Mouse (Mus musculus): Measurements from ENCODE around the gene Phactr2. TPM values are rescaled to one million over a fixed set of nuclear protein-coding genes. Genes with fewer than 3 reads are reported as not detected.
A peak's percentile ranks its signal among the peaks of the same experiment; 100 is the strongest.

Gene Phactr2
- polyA plus RNA-seq, 1 experiment from 2014 or later: 21.3 TPM

DNA sequence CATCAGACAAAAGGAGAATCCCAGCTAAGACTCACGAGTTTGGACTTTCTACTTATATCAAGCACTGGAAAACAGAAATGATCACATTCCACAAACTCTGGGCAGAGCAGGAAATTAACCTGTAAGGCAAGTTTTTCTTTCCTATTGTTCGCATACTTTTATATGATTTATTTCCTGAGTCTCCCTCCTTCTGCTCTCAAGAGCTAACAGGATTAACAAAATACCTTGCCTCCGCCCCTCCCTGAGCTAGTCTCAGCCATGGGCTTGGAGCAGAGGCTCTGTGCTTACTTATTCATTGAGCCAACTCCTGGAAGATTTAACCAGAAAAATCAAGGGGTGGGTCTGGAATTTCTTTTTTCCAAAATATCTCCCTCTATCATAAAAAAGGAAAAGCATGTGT is 145.6 kb downstream of the Phactr2 start:
- Histone ChIP-seq H3K4me3 (no peak overlapping the region), H3K9me3 (replicated peaks) (no peaks in the 10 kb centered on the region), H3K4me1 (peaks cover 14% of the 10 kb centered on the region), H3K27me3 (ENCODE audit: low read depth, poor library complexity, severe bottlenecking) (no peaks in the 10 kb centered on the region), H3K36me3 (no peaks in the 10 kb centered on the region), H3K27ac (no peak overlapping the region)
- WGBS: 72% methylated on average over 3 of the region's 3 CpGs
- no peak for DNase-seq (ENCODE audit: low spot score)

DNA sequence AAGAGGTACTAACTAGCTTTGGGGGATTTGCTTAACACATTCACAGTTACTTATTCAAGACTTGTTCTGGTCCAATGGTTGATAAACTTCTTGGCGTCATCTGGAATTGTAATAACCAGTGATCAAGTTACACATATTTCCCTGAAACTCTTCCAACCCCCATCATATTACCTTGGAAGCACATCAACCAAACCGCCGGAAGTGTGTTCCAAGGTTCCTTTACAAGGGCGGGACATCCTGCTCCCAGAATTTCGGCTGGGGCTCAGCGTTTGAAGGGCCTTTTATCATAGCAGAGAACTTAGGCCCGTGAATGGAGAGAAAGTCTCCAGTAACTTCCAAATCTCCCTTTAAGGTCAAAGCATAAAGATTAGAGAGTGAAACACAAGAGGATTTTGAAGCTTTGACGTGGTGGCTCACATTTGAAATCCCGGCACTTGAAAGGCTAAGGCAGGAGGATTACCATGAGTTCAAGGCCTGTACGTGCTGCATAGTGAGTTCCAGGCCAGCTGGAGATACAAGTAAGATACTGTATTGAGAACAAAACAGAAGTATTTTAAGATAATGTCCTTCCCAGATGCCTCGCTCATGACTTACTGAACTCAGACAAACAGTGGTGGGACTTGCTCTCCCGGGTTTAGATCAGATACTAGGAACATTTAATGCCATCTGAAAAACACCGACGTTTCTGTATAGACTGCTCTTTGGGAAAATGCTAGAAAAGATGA is 147.9 kb downstream of the Phactr2 start:
- DNase-seq (ENCODE audit: low spot score): no peak
- WGBS: 86% methylated on average over 14 of the region's 14 CpGs
- peaks cover 31% of the 10 kb centered on the region for H3K4me1 ChIP-seq
- H3K4me3 ChIP-seq: no peak overlapping the region
- H3K27ac ChIP-seq: no peak overlapping the region; the same call in 1 of the 2 replicates
- no peaks in the 10 kb centered on the region for H3K36me3 ChIP-seq
- H3K9me3 ChIP-seq (replicated peaks): no peaks in the 10 kb centered on the region
- no peaks in the 10 kb centered on the region for H3K27me3 ChIP-seq (ENCODE audit: low read depth, poor library complexity, severe bottlenecking)

DNA sequence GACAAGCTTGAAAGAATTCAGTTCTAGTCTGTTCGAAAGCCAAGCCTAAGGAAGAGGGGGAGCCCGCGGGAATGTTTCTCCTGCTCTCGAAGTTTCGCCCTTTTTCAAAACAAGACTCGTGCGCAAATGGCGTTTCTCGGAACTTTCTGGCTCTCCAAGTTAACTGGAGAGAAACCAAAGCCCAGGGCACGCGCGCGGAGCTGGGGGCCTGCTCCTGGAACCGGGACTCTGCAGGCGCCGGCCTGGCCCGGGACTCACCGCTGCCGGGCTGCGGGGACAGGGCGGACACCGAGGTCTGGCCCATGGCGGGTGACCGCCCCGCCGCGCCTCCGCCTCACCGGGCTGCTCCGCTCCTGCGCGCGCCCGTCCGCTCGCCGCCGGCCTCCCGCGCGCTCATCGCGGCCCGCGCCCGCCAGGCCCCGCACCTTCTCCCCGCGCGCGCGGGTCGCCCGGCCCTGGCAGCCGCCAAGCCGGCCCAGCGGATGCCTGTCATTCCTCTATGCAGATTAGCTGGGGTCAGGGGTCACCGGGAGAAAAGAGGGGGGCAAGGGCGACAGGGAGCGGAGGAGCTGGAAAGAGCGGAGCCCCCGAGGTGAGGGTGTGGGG is 150.3 kb downstream of the Phactr2 start:
- 1% methylated on average over 62 of the region's 62 CpGs for whole genome bisulfite sequencing
- no peaks in the 10 kb centered on the region for H3K9me3 ChIP-seq (replicated peaks)

GRCm38 (mm10) chr10:13323139-13323805 is 150.9 kb downstream of the Phactr2 start:
- Histone ChIP-seq H3K27me3 (ENCODE audit: low read depth, poor library complexity, severe bottlenecking) (no peaks in the 10 kb centered on the region), H3K36me3 (no peaks in the 10 kb centered on the region), H3K4me3 (peak overlapping the region; percentile 78), H3K27ac (peak overlapping the region; percentile 97), H3K9me3 (replicated peaks) (no peaks in the 10 kb centered on the region), H3K4me1 (peaks cover 28% of the 10 kb centered on the region)
- WGBS: 34% methylated on average over 12 of the region's 12 CpGs
- peak; percentile 39 for DNase-seq (ENCODE audit: low spot score)

More for the DNA sequence above, 150.3 kb downstream of the Phactr2 start:
- Histone ChIP-seq H3K27ac (peak overlapping the region; percentile 97), H3K4me1 (peaks cover 31% of the 10 kb centered on the region), H3K27me3 (ENCODE audit: low read depth, poor library complexity, severe bottlenecking) (no peaks in the 10 kb centered on the region), H3K4me3 (peak overlapping the region; percentile 78), H3K36me3 (no peaks in the 10 kb centered on the region)
- peak; percentile 80 for DNase-seq (ENCODE audit: low spot score)

DNA sequence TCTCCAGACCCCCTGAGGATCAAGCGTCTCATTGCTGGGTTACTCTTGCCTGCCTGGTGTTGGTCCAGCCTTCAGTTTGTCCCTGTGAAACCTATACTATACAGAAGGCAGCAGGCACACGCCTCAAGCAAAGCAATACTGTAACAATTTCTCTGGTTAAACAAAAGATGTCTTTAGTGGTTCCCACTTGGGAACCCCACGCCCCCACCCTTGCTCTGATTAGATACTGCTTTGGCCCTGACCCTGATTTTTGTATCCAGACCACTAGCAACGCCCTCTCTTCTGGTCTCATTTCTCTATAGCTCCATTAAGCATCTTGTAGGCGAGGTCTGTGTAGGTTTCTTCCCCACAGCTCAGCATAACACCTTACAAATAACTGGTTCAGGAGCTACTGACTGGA is 159.2 kb downstream of the Phactr2 start:
- Histone ChIP-seq H3K4me3 (no peak overlapping the region), H3K27ac (no peak overlapping the region), H3K9me3 (replicated peaks) (no peaks in the 10 kb centered on the region), H3K4me1 (0 out of 2 replicates have a peak, but pooled peaks cover 2% of the 10 kb centered on the region), H3K36me3 (no peaks in the 10 kb centered on the region), H3K27me3 (ENCODE audit: low read depth, poor library complexity, severe bottlenecking) (no peaks in the 10 kb centered on the region)
- DNase-seq (ENCODE audit: low spot score): no peak
- WGBS: 84% methylated on average over 5 of the region's 5 CpGs

- WGBS: 89% methylated on average over 6 of the region's 6 CpGs
- no peaks in the 10 kb centered on the region for H3K9me3 ChIP-seq (replicated peaks)
Observed at GRCm38 (mm10) chr10:13312576-13312975, 161.6 kb downstream of the Phactr2 start.

DNA sequence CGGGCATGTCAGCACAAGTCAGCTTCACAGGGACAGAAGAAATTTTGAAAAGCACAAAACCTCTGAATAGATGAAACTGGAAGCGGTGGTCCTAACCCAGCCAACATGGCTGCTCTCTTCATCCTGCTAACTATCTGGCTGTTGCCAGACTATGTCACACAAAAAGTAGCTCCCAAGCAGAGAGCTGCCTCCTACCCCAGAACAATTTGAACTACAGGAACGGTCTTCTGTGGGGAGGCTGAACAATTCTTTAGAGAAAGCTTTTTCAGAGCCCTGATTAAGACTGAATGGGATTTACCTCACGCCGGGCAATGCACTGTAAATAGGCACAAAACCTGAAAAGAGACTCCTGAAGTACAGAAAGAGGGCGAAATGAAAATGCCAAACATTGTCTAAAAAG is 162.6 kb downstream of the Phactr2 start:
- DNase-seq (ENCODE audit: low spot score): no peak
- Histone ChIP-seq H3K27me3 (ENCODE audit: low read depth, poor library complexity, severe bottlenecking) (no peaks in the 10 kb centered on the region), H3K27ac (no peak overlapping the region), H3K9me3 (replicated peaks) (no peaks in the 10 kb centered on the region), H3K4me3 (no peak overlapping the region), H3K4me1 (0 out of 2 replicates have a peak, but pooled peaks cover 2% of the 10 kb centered on the region), H3K36me3 (no peaks in the 10 kb centered on the region)
- 87% methylated on average over 6 of the region's 6 CpGs for WGBS

More at GRCm38 (mm10) chr10:13312576-13312975, 161.6 kb downstream of the Phactr2 start:
- Histone ChIP-seq H3K4me1 (0 out of 2 replicates have a peak, but pooled peaks cover 2% of the 10 kb centered on the region), H3K36me3 (no peaks in the 10 kb centered on the region), H3K4me3 (no peak overlapping the region), H3K27ac (no peak overlapping the region), H3K27me3 (ENCODE audit: low read depth, poor library complexity, severe bottlenecking) (no peaks in the 10 kb centered on the region)
- DNase-seq (ENCODE audit: low spot score): no peak

DNA sequence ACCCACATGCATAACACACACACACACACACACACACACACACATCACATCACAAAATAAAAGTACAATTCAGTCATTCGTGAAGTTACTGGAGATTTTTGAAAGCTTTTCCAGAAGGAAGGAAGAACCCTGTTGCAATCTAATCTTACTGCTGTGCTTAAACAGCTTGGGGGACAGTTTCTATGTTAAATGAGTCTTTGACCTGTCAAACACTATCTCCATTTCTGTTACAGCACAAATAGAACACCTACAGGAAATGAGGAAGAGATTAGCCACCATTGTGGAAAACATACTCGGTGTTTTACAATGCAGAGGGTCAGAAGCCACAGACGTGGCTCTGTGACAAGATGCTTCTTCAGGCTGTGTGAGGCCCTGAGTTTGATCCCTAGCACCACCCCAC is 164.1 kb downstream of the Phactr2 start:
- H3K9me3 ChIP-seq (replicated peaks): no peaks in the 10 kb centered on the region
- H3K4me1 ChIP-seq: 0 out of 2 replicates have a peak, but pooled peaks cover 2% of the 10 kb centered on the region
- no peaks in the 10 kb centered on the region for H3K36me3 ChIP-seq
- 79% methylated on average over 3 of the region's 3 CpGs for WGBS
- DNase-seq (ENCODE audit: low spot score): no peak
- no peak overlapping the region for H3K27ac ChIP-seq
- no peak overlapping the region for H3K4me3 ChIP-seq
- no peaks in the 10 kb centered on the region for H3K27me3 ChIP-seq (ENCODE audit: low read depth, poor library complexity, severe bottlenecking)

GRCm38 (mm10) chr10:13304641-13305241 is 169.5 kb downstream of the Phactr2 start:
- no peaks in the 10 kb centered on the region for H3K27me3 ChIP-seq (ENCODE audit: low read depth, poor library complexity, severe bottlenecking)
- WGBS: 91% methylated on average over 10 of the region's 10 CpGs
- H3K36me3 ChIP-seq: no peaks in the 10 kb centered on the region
- DNase-seq (ENCODE audit: low spot score): no peak
- no peaks in the 10 kb centered on the region for H3K9me3 ChIP-seq (replicated peaks)
- no peak overlapping the region for H3K4me3 ChIP-seq
- no peaks in the 10 kb centered on the region for H3K4me1 ChIP-seq
- H3K27ac ChIP-seq: no peak overlapping the region

DNA sequence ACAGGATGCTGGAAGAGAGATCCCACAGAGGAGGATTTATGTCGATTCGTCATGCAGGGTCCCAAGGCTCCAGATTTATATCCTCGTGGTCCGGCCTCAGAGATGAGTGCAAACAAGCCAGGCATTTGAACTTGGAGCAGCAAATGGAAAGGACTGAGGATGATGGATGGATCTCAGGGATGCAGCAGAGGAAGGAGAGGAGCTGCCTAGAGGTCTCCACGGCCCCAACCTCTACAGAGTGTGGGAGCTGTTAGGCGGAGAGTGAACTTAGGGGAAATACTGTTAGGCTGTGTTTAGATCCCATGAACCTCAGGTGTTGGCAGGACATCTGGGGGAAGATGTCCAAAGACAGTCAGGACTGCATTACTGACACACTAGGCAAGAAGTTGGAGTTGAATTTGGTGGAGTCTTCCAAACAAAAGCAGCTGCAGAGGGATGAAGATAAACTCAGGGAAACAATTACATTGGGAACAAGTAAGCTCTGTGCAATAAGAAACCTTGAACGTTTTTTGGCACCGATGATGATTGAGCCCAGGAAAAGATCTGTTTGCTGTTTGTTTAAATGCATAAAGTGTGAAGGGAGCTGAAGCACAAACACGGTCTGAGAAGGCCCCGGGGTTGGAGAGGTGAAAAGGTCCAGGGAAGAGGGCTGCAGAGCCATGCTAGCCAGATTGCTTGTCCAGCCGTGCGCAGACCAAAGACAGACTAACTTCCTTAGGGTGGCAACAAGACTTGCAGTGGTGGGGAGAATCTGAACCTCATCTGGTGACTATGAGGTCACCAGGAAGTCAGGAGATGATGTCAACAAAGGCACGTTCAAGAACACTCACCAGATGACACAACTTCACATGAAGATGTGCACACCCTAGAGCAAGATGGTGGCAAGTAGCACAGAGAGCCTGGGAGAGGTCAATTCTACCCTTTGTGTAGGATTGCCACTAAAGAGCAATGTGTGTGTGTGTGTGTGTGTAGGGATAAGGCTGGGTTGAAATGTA is 170.6 kb downstream of the Phactr2 start:
- H3K9me3 ChIP-seq (replicated peaks): no peaks in the 10 kb centered on the region
- H3K4me3 ChIP-seq: no peak overlapping the region
- H3K27me3 ChIP-seq (ENCODE audit: low read depth, poor library complexity, severe bottlenecking): no peaks in the 10 kb centered on the region
- no peaks in the 10 kb centered on the region for H3K4me1 ChIP-seq
- no peak for DNase-seq (ENCODE audit: low spot score)
- H3K36me3 ChIP-seq: no peaks in the 10 kb centered on the region
- H3K27ac ChIP-seq: no peak overlapping the region
- 87% methylated on average over 13 of the region's 13 CpGs for WGBS

GRCm38 (mm10) chr10:13300601-13301000 is 173.6 kb downstream of the Phactr2 start:
- Histone ChIP-seq H3K4me1 (no peaks in the 10 kb centered on the region), H3K4me3 (no peak overlapping the region), H3K27me3 (ENCODE audit: low read depth, poor library complexity, severe bottlenecking) (no peaks in the 10 kb centered on the region), H3K27ac (no peak overlapping the region), H3K9me3 (replicated peaks) (no peaks in the 10 kb centered on the region), H3K36me3 (no peaks in the 10 kb centered on the region)
- DNase-seq (ENCODE audit: low spot score): no peak
- WGBS: 90% methylated on average over 6 of the region's 6 CpGs

DNA sequence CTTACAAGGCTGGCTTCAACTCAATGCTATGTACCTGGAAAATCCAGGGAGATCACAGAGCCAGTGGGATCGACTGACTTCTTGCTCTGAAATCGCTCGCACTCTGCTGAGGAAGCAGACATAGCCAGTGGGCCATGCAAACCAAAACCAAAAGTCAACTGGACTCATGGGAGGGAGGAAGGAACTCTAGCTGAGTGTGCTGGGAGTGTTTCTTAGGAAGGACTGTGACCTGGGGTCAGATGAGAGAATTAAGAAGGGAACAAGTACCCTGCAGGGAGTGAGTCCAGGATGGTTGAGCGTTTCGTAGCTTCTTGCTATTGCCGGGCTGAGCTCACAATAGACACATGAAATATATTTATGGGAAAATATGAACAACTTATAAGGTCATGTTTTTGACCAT is 174.0 kb downstream of the Phactr2 start:
- H3K27me3 ChIP-seq (ENCODE audit: low read depth, poor library complexity, severe bottlenecking): no peaks in the 10 kb centered on the region
- no peaks in the 10 kb centered on the region for H3K9me3 ChIP-seq (replicated peaks)
- WGBS: 91% methylated on average over 6 of the region's 6 CpGs
- no peak overlapping the region for H3K4me3 ChIP-seq
- no peak for DNase-seq (ENCODE audit: low spot score)
- H3K27ac ChIP-seq: no peak overlapping the region
- H3K4me1 ChIP-seq: no peaks in the 10 kb centered on the region
- no peaks in the 10 kb centered on the region for H3K36me3 ChIP-seq

Measured in limb, embryonic 10.5 days (tissue).